Mouse (Mus musculus) induced T-regulatory cell, adult 2 months (primary cell): ENCODE results near the gene Nmt2.
A peak's percentile ranks its signal among the peaks of the same experiment; 100 is the strongest.

ENCODE experiments used
- DNase-seq: peaks from one replicate; pipeline ENCODE4 v3.0.0-alpha.2; 2012; ENCODE audit warnings: low read depth

Gene Nmt2

DNA sequence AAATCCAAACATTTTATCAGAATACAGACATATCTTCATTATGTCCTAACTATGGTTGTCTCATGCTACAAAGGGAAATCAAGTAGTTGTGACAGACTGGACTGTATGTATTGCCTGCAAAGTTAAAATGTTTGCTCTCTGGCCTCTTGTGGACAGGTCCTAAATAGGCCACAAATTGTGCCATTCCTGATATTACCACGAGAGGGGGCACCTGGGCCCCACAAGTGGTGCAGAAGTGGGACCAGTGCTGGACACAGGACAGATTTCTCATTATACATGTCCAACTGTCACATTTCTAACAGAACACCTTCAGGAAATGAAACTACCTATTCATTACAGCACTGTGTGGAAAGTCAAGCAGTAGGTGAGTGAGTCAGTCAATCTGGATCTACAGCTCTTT, 43.3 kb downstream of the Nmt2 start:
- DNase-seq, result peak; percentile 61

- no peak for DNase-seq
Observed at GRCm38 (mm10) chr2:3331071-3331703, 47.2 kb downstream of the Nmt2 start.

DNA sequence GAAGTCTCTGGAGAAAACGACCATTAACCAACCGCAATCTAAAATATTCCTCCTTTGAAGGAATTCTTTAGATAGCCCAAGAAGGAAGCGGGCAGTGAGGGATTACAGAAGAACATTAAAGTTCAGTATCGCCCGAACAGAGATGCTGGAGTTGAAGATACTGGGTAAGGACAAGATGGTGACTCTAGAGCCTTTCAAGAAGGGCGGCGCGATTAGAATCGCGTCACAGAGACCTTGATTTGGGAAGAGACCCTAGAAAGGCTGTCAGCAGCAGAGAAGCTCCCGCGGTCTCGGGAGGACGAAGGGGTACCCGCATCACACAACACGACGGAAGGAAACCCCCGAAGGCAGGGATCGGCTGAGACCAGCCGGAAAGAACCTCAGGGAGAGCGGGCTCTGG, 48.0 kb downstream of the Nmt2 start:
- DNase-seq, result no peak

GRCm38 (mm10) chr2:3332484-3333242, 48.7 kb downstream of the Nmt2 start, which contains the start of gene Rpp38:
Rpp38 (minus strand) TSS chr2:3332643.
- DNase-seq, result peak; percentile 98

GRCm38 (mm10) chr2:3333761-3334160, 49.7 kb downstream of the Nmt2 start:
- peak; percentile 79 for DNase-seq

DNA sequence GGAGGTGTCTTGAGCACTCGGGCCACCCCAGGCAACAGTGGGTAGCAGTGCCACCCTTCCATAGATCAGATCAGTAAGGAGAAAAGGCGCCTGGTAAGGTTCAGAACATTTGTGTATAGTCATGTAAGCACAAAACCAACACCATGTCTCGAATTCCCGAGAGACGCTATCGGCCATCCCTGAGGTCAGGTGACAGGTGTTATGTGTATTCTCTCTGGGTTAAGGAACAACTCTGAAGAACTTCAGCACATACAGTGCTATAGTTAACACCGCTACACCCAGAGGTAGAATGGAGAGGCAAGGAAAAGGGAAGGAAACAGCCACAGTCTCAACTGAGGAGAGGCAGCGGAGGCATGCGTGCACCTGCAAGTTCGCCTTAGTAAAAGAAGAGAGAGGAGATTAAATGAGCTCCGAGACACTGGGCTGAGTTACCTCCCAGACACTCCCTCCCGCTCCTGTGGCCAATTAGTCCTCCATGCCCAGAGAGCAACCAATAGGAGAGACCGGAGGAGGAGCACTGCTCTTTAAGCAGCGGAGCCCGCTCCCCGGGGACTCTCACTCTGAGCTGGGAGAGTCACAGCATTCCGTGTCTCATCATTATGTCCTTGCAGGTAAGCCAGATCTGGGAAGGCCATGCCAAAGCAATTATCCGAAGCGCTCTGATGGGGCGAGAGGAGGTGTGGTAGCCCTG, 51.7 kb downstream of the Nmt2 start, which contains the start of gene Acbd7:
Gene Acbd7 (plus strand): TSS at position 558 of the 691 bp plus-strand sequence.
- peak; percentile 78 for DNase-seq

- no peak for DNase-seq
Observed at GRCm38 (mm10) chr2:3348422-3348821, 64.4 kb downstream of the Nmt2 start.

DNA sequence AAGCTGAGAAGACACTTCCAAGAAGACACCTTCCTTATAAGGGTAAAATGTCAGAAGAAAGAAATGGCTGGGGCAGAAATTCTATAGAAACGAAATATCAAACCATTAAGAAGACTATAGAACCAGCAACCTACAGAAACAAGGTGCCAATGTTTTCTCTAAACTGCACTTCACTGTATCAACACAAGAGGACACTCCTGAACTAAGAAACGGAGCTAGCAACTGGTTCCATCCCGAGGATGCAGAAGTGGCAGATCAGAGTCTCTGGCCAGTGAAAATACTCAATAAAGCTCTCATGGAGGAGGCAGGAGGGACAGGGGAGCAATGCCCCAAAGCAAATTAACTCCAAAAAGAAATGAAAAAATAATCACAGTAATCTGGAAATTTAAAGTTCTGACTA, 64.9 kb downstream of the Nmt2 start:
- DNase-seq, result peak; percentile 59

DNA sequence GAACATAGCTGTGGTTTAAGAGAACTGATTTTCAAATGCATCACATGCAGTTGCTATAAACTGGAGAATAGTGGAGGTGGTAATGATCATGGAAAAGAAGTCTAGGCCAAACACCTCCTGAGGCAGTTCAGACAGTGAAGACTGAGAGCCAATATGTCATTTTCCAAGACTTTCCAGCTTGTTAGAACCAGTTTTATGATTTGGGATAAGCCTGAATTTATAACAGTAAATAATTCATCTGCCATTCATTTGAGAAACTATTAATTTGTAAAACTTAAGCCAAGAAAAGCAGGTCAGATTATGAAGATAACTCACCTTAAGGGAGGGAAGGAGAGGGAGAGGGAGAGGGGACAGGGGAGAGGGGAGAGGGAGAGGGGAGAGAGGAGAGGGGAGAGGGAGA, 69.1 kb downstream of the Nmt2 start:
- no peak for DNase-seq

DNA sequence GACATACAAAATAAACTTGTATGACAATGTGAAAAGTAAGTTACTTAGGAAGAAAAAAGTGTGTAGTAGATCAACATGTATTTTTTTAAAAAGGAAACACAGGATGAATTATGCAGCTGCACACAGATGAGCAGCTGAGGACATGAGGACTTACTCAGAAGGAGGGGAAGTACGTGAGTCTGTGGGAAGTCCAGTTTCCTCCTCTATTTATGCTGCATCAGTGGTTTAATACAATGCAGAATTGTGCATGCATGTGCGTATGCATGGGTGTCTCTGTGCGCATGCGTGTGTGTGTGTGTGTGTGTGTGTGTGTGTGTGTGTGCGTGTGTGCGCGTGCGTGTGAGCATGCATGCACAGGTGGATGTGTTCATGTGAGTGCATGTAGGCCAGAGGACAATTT, 71.8 kb downstream of the Nmt2 start:
- no peak for DNase-seq

DNA sequence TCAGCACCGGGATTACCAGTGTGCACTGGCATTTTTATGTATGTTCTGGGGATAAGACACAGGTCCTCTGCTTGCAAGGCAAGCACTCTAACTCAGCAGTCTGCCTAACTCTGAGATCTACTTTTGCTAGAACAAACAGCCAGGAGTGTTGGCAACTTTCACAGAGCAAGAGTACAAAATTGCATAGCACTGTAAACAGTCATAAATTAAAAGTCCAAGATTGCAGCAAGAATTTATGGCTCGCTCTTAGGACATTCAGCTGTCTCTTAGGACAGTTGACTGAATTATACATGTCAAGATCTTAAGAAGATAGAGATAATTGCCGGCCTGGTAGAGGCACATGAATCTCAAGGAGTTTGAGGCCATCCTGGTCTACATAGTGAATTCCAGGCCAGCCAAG, 72.3 kb downstream of the Nmt2 start:
- no peak for DNase-seq

DNA sequence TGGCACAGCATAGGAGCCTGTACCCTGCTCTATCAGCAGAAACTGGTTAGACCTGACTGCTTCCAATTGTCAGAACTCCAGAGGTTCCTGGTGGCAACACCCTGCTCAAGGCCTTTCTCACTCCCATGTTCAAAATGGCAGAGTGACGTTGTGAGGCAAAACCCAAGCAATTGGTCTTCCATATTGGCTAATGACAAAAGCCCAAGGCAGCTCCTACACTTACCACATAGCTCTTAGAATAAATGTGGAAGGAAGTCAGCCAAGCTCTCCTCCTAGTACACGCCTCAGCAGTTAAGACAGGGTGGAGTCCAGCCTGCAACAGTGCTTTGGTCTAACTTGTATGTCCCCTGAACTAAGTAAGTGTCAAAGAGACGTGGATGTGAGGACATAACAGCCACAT, 73.9 kb downstream of the Nmt2 start:
- DNase-seq, result no peak

DNA sequence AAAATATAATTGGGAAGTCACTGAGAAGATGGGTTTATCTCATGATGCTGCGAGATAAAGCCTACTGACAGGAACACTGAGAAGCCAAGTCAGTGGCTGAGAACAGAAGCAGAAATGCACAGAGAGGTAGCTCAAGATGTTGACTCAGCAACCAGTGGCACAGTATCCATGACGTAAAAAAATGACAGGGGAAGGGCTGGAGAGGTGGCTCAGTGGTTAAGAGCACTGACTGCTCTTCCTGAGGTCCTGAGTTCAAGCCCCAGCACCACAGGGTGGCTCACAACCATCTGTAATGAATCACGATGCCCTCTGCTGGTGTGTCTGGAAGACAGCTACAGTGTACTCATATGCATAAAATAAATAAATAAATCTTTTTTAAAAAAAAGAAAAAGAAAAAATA, 77.1 kb downstream of the Nmt2 start:
- no peak for DNase-seq

GRCm38 (mm10) chr2:3365127-3365526, 81.1 kb downstream of the Nmt2 start:
- no peak for DNase-seq
